Mouse (Mus musculus) mammary gland, adult 2 months (tissue): ENCODE data around the gene Mgp. TPM values are rescaled to one million over a fixed set of nuclear protein-coding genes. Genes with fewer than 3 reads are reported as not detected.

Source experiments
- polyA plus RNA-seq: library from polyadenylated mRNA; depleted of rRNA; stranded (reverse); fragments of >200 nt; gene quantifications from 2 replicates; pipeline ENCODE4 v1.2.3, GENCODE M21; 2012; ENCODE audit warnings: low replicate concordance; rRNA removed

Gene Mgp
- polyA plus RNA-seq: 127 and 139 TPM in 2 replicates

GRCm38 (mm10) chr6:136875670-136876069, at the start of gene Mgp:
Gene Mgp, minus strand, starts transcription at chr6:136875823.

DNA sequence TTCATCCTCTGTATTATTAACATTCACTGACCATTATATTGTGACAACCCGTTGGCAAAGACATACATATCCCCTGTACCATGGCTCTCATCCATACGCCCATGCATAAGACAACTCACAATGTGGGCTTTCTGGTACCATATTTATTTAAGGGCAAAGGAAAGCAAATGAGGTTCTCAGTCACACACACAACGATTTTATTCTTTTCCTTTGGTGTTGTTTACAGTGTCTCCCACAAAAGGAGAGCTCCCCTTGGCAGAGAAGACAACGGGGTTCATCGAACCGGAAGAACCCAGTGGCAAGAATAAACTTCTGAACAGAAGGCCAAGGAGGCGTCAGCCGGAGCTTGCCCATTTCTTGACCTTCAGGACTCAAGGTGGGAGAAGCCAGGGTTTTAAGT, 47.9 kb upstream of the Mgp start, which contains the start of gene Pde6h:
TSS of gene Pde6h (plus strand) at position 301 of the 400 bp plus-strand sequence.

GRCm38 (mm10) chr6:136922080-136922479, 46.5 kb upstream of the Mgp start, which contains the start of gene Erp27:
Gene Erp27, minus strand, starts transcription at chr6:136922180.

GRCm38 (mm10) chr6:136857186-136857872, 18.3 kb downstream of the Mgp start, which contains the start of gene Art4:
Gene Art4, minus strand, starts transcription at chr6:136857733.

GRCm38 (mm10) chr6:136835352-136835751, 40.3 kb downstream of the Mgp start, which contains the start of gene Smco3:
Gene Smco3, minus strand, starts transcription at chr6:136835452.

GRCm38 (mm10) chr6:136827881-136828561, 47.6 kb downstream of the Mgp start, which contains the start of gene Wbp11:
Gene Wbp11, minus strand, starts transcription at chr6:136828233.

GRCm38 (mm10) chr6:136827516-136827880, 48.1 kb downstream of the Mgp start, which contains the start of gene BC049715:
Gene BC049715, plus strand, starts transcription at chr6:136827626.

Other genes with a start within 250 kb of the Mgp start
- 39.3 and 63.3 TPM in 2 replicates for gene Plbd1, start 213.9 kb downstream of the Mgp start, polyA plus RNA-seq
- gene Gucy2c, start 94.1 kb downstream of the Mgp start, polyA plus RNA-seq: 0.05 TPM in 1 of 2 replicates, not detected in the other
- 0.55 and 2.4 TPM in 2 replicates for gene Hist4h4, start 71.4 kb downstream of the Mgp start, polyA plus RNA-seq
- gene H2afj, start 67.6 kb downstream of the Mgp start, polyA plus RNA-seq: 87.6 and 426 TPM in 2 replicates
- 0.23 and 0.79 TPM in 2 replicates for gene BC049715, start 48.2 kb downstream of the Mgp start, polyA plus RNA-seq
- 29.3 and 44.0 TPM in 2 replicates for gene Wbp11, start 47.6 kb downstream of the Mgp start, polyA plus RNA-seq
- 0.37 and 0.43 TPM in 2 replicates for gene Smco3, start 40.4 kb downstream of the Mgp start, polyA plus RNA-seq
- 1.4 and 1.8 TPM in 2 replicates for gene Art4, start 18.1 kb downstream of the Mgp start, polyA plus RNA-seq
- gene Erp27, start 46.4 kb upstream of the Mgp start, polyA plus RNA-seq: 0.29 and 0.53 TPM in 2 replicates
- gene Pde6h, start 48.0 kb upstream of the Mgp start, polyA plus RNA-seq: 0.01 TPM in 1 of 2 replicates, not detected in the other
- 207 and 281 TPM in 2 replicates for gene Arhgdib, start 66.1 kb upstream of the Mgp start, polyA plus RNA-seq